8 mouse cellular contexts compared by ENCODE assay signal in the genomic region with DNA sequence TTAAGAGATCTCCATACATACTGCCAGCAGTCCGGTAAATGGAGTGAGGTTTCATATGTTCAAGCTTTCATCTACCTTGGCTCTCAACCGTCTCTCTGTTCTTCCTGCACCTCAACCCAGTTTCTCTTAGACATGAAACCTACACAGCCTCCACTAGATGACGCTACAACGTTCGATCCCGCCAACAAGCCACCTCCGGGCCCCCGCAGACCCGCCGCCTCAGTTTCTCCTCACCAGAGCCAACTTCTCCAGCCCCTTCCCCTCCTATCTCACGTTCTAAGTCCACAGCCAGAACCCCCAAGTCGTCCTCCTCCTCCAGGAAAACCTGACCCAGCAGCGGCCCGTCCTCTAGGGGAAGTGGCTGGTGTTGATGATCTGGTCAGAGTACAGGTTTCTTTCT. TPM values are rescaled to one million over a fixed set of nuclear protein-coding genes. Genes with fewer than 3 reads are reported as not detected.
A peak's percentile ranks its signal among the peaks of the same experiment; 100 is the strongest.
DNase-seq lines count a peak whose midpoint lies in the region; ATAC-seq lines count a peak whose summit lies in the region.

No protein-coding gene starts in this region.

- peak overlapping the region; percentile 56 for H3K4me3 ChIP-seq in kidney, embryonic 15.5 days (replicated peaks)

- H3K27ac ChIP-seq in kidney, embryonic 15.5 days: 0 out of 2 replicates have a peak overlapping the region, but pooled peaks have one; percentile 57

- ATAC-seq in activated CD4-positive, CD25-positive, alpha-beta regulatory T cell, adult 4 months: peak; percentile 80
- peak; percentile 65 for ATAC-seq in granulocyte monocyte progenitor cell, adult 5-6 weeks (replicated peaks; ENCODE audit: poor library complexity, severe bottlenecking)
- ATAC-seq in kidney, embryonic 15.5 days (replicated peaks; ENCODE audit: low FRiP score): no peak

- H3K36me3 ChIP-seq in kidney, embryonic 15.5 days: no peaks in the 10 kb centered on the region

- H3K4me2 ChIP-seq in kidney, embryonic 15.5 days: peak overlapping the region; percentile 91

- 36% methylated on average over 14 of the region's 14 CpGs for WGBS in kidney, embryonic 15.5 days

- H3K9me3 ChIP-seq in kidney, embryonic 15.5 days (replicated peaks): no peaks in the 10 kb centered on the region

- DNase-seq in cerebellum, postnatal 10 days: peak; percentile 46 to 55
- DNase-seq in cerebellum, adult 11 months: no peak
- DNase-seq in lung, postnatal 25 days (ENCODE audit: low spot score): peak; percentile 51
- DNase-seq in retina, postnatal 1 day: peak; percentile 57
- DNase-seq in left cerebral cortex, adult 11 months (ENCODE audit: low spot score): no peak

- H3K4me1 ChIP-seq in kidney, embryonic 15.5 days: peaks cover 23% of the 10 kb centered on the region

- H3K9ac ChIP-seq in kidney, embryonic 15.5 days: peak overlapping the region; percentile 48

- no peaks in the 10 kb centered on the region for H3K27me3 ChIP-seq in kidney, embryonic 15.5 days

RNA-seq across cellular contexts. Expression of a gene that starts 32.7 kb away (rescaled TPM):
- over 10,000 TPM; 10,605 to 11,851 TPM for polyA plus RNA-seq in activated CD4-positive, CD25-positive, alpha-beta regulatory T cell, adult 4 months (2017; shearing (Covaris generic))
- total RNA-seq in granulocyte monocyte progenitor cell, adult 5-6 weeks (2014; fragmentation: Nextera tagmentation): 11,615 and 12,636 TPM in 2 replicates
- total RNA-seq in granulocyte monocyte progenitor cell, adult 5-6 weeks (2017): 9,337 and 10,965 TPM in 2 replicates
- polyA plus RNA-seq in kidney, embryonic 15.5 days (2015; fragmentation: Nextera tagmentation; extraction: Ambion mirVana): 4,779 and 4,974 TPM in 2 replicates

Comparison
In these comparisons a context has a peak if more than half of its experiments do, and no peak if none do; other contexts are left out.
1. DNase-seq: peak in cerebellum, postnatal 10 days (2 of 2), lung, postnatal 25 days (single experiment) and retina, postnatal 1 day (single experiment); none in cerebellum, adult 11 months (single experiment) and left cerebral cortex, adult 11 months (single experiment).